Mouse (Mus musculus) embryonic stem cell, embryonic (primary cell): ENCODE results near the gene Atg2b.

Source experiments
- CTCF ChIA-PET, 4 experiments: fragments of 300-600 bp in 2 of 4; fragments of 350-600 bp in 2 of 4; sonication (Branson Sonifier 250); formaldehyde crosslinking; loops; one replicate each; lab custom pipeline; 2022; ENCODE audit warnings: inconsistent platforms in 2 of 4; lab: Charles Lee
- POLR2A ChIA-PET, 4 experiments: fragments of 300-600 bp in 2 of 4; fragments of 350-600 bp in 2 of 4; sonication (Branson Sonifier 250); formaldehyde crosslinking; loops; one replicate each; lab custom pipeline; 2022; ENCODE audit warnings: antibody characterized with exemption in 4 of 4, inconsistent platforms in 1 of 4; lab: Charles Lee

Atg2b gene

DNA sequence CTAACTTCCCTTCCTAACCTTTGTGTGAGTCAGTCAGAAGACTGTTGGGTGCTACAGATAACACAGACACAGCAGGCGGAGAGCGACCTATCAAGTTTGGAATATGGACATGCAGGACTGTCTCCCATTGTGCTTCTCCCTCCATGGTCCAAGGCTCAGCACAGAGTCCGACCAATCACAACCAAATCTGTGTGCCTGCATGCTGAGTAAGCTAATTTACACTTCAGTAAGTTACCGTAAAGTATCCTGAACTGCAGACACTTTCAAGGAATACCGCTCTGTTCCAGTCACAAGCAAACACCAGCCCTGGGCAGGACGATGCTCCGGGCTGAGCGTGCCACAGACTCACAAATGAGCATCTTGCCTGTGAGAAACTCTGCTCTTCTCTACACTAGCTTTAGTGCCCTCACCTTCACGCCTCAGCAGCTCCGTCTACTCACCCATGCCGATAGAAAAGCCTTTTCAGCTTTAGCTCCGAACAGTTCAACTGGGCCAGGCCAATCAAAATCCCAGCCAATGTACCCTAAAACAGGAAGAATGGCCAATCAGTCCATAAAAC lies 62.0 kb downstream of the Atg2b start:
- CTCF ChIA-PET: interaction anchor here in 3 of 4 experiments (0.6 to 1.6 kb wide), 5 partner anchors 38 to 669 kb away, joined by 3 to 9 read pairs (median 5); no protein-coding TSS in a partner anchor
- POLR2A ChIA-PET: interaction anchor here in 2 of 4 experiments (0.7 to 1.4 kb wide), 5 partner anchors 14 to 108 kb away, joined by 3 to 5 read pairs (median 3); no protein-coding TSS in a partner anchor

DNA sequence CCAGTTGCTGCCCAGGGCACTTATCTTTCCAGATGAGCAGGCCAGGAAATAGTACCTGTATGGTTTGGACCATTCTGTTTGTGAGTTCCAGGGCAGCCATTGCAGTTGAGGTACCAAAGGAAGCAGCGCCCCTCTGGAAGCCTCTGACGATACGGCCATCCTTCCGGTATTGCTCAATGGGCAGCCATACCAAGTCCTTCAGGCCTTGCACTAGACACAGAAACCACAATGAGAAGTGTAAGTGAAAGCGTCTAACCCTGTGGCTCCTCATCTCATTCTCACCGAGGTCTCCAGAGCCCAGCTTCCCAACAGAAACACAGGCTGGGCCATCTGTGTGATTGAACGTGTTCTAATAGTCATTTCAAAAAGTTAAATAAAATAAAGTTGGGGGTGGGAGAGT lies 63.0 kb downstream of the Atg2b start:
- ChIA-PET POLR2A (interaction anchor here in 1 of 4 experiments (0.7 kb wide), 1 partner anchor 100 kb away, joined by 3 read pairs; no protein-coding TSS in a partner anchor), CTCF (no interaction called here)

DNA sequence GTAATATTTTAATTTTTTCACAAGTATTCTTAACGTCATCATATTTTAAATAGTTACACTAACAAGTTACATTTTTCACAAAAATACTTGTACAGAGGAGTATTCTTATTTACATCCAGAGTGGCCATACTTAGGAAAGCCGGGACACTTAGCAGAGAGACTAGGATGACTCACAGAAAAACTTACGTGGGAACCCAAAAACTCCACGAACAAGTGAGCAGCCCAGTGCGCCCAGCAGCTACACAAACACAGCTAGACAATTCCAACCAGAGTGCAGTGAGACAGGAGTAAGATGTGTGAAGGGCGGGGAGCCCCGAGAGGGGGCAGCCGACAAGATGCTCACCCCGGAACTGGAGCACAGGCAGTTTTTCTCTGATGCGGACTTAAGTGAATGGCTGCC lies 71.5 kb downstream of the Atg2b start:
- ChIA-PET POLR2A (interaction anchor here in 3 of 4 experiments (0.7 to 1.0 kb wide), 3 partner anchors 9 to 204 kb away, joined by 3 to 7 read pairs (median 4); no protein-coding TSS in a partner anchor), CTCF (interaction anchor here in 1 of 4 experiments (0.5 to 1.2 kb wide), 2 partner anchors 29 to 39 kb away, joined by 4 read pairs; no protein-coding TSS in a partner anchor)

DNA sequence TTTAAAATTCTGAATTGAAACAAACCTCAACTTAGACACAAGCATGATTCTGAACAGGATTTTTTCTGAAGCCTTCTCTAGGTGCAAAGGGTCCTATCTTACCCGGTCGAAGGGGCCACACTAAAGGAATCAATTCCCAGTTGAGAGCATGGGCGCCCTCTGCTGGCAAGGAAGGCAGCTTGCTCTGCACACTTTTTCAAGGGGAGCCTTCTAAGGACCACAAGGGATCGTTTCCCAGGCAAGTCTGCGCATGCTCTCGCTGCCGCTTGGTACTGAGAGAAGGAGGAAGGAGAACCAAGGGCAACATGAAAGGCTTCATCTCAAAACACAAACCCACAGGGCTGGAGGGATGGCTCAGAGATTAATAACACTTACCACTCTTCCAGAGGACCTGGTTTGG lies 73.3 kb downstream of the Atg2b start:
- POLR2A ChIA-PET: interaction anchor here in 3 of 4 experiments (0.5 to 1.9 kb wide), 14 partner anchors 13 to 154 kb away, joined by 3 to 12 read pairs (median 4); no protein-coding TSS in a partner anchor
- CTCF ChIA-PET: interaction anchor here (0.6 to 4.7 kb wide), 22 partner anchors 11 to 937 kb away, joined by 3 to 29 read pairs (median 4); no protein-coding TSS in a partner anchor

DNA sequence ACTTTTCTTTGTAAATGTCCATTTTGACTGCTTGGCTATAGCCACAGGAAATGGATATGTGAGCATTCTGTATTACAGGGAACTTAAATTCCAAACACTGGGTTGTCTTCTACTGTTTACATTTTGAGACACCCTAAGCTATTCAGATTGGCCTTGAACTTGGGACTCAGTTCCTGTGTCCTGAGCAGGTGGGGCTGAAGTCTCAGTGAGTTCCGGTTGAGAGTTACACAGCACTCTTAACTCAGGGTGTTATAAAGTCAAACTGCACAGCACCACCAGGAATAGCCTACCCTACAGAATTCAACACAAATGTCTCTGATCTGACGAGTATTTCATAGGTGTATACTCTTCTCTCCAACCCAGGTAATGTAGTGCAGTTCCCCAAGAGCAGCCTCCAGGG lies 74.0 kb downstream of the Atg2b start:
- POLR2A ChIA-PET: interaction anchor here in 2 of 4 experiments (1.0 to 1.9 kb wide), 7 partner anchors 10 to 121 kb away, joined by 3 to 5 read pairs (median 3); no protein-coding TSS in a partner anchor
- CTCF ChIA-PET: interaction anchor here in 3 of 4 experiments (0.6 to 4.7 kb wide), 9 partner anchors 17 to 267 kb away, joined by 3 to 29 read pairs (median 4); no protein-coding TSS in a partner anchor

DNA sequence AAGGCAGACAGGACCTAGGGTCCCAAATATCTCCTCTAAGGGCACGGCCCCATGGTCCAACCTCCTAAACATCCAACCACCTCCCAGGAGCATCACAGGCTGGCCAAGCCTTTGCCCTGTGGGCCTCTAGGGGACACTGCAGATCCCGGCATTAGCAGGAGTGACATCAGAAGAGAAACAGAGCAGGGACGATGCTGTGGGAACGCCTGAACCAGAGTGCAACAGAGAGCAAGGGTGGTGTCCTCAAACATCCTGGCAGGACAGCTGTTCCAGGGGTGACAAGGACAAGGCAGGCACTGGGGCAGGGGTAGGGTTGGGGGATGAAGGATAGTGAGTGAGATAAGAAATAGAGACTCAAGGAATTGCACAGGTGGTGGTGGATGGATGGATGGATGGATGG lies 78.1 kb downstream of the Atg2b start:
- CTCF ChIA-PET: no interaction called here
- POLR2A ChIA-PET: interaction anchor here in 3 of 4 experiments (0.7 to 2.0 kb wide), 4 partner anchors 11 to 27 kb away, joined by 3 to 12 read pairs (median 4); no protein-coding TSS in a partner anchor

DNA sequence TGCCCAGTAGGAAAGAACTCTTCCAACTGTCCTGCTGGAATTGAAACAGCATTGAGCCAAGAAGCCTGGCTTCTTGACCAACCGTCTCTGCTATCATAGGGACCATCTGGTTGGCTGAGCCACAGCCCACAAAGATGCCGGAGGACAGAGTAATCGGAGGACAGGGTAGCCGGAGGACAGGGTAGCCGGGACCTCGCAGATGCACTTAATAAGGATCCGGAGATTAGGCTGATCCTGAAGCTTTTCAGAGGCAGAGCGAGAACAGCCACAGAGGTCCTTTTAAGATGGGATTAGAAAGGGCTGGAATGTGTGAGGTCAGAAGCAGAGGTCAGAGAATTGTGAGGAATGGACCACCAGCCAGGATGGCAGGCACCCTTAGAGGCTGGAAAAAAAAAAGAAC lies 79.8 kb downstream of the Atg2b start:
- CTCF ChIA-PET: interaction anchor here in 3 of 4 experiments (0.7 to 1.6 kb wide), 4 partner anchors 12 to 20 kb away, joined by 3 to 6 read pairs (median 4); no protein-coding TSS in a partner anchor
- POLR2A ChIA-PET: interaction anchor here in 3 of 4 experiments (0.5 to 2.0 kb wide), 5 partner anchors 21 to 187 kb away, joined by 3 to 12 read pairs (median 3); no protein-coding TSS in a partner anchor

DNA sequence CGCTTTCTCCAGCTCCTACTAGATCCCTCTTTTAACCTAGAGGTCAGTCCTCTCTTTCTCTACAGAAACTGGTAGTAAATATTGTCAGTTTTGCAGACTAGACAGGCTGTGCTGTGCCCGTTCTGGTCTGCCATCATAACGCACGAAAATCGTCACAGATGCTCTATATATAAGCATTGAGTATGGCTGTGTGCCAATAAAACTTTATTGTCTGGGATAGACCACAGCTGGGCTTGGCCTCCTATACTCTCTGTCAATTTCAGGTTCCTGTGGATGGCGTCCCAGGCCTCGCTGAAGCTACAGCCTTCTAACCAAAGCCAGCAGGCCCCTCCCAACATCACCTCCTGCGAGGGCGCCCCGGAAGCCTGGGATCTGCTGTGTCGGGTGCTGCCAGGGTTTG lies 81.1 kb downstream of the Atg2b start:
- ChIA-PET CTCF (interaction anchor here in 2 of 4 experiments (0.6 to 1.5 kb wide), 2 partner anchors 19 to 24 kb away, joined by 5 to 6 read pairs; no protein-coding TSS in a partner anchor), POLR2A (interaction anchor here in 2 of 4 experiments (0.9 to 2.3 kb wide), 6 partner anchors 10 to 116 kb away, joined by 3 to 7 read pairs (median 4); no protein-coding TSS in a partner anchor)

DNA sequence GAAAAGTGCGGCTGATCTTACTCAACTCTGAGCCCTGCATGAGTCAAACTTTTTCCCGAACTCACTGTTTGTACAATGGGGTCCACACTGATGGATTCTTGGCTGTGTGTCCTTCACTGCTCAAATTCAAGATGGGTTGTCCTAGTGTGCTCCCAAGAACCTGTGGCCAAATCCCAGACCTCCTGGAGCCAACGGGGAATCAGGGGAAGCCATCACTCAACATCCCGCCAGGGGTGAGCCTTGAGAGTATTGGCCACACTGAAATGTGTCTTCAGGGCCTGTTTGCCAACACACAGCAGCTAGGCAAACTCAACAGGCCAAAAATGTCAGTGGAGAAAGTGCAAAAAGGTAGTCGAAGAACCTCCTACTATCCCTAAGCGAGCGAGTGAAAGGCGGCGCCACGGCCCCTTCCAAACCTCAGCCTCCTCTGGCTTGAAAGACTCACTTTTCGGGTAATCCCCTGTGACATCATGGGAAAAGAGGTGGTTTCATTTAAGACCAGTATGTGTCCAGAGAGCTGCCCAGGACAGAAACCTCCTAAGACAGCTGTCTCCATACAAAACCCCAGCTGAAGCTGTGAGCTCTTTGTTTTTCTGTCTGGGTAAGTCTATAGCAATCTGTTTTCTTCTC lies 82.3 kb downstream of the Atg2b start, which contains the start of gene Bdkrb1:
TSS of gene Bdkrb1 (plus strand) at position 505 of the 630 bp plus-strand sequence.
- ChIA-PET CTCF (interaction anchor here in 1 of 4 experiments (1.0 kb wide), 1 partner anchor 18 kb away, joined by 3 read pairs; no protein-coding TSS in a partner anchor), POLR2A (interaction anchor here (0.6 to 2.3 kb wide), 5 partner anchors 18 to 1246 kb away, joined by 3 to 7 read pairs (median 4); no protein-coding TSS in a partner anchor)

DNA sequence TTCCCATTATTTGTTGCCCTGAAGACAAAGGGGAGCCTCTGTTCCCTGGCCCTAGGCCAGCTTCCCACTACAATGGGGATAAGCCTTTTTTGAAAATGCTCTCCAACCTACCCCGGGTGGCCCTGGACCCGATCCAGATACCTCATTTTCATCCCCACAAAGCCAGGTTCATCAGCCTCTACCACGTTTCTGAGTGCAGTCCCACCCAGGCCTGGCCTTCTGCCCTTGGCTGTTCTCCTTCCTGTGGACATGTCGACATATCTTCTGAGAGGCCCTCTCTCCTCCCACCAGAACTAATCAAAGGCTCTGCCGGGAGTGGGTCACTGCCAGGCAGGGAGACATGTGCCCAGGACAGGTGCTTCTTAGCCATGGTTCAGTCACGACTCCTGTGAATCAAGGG lies 83.4 kb downstream of the Atg2b start:
- ChIA-PET CTCF (interaction anchor here in 1 of 4 experiments (0.6 kb wide), 1 partner anchor 648 kb away, joined by 4 read pairs; no protein-coding TSS in a partner anchor), POLR2A (interaction anchor here in 2 of 4 experiments (1.0 kb wide), 2 partner anchors 8 to 9 kb away, joined by 3 to 4 read pairs; no protein-coding TSS in a partner anchor)

DNA sequence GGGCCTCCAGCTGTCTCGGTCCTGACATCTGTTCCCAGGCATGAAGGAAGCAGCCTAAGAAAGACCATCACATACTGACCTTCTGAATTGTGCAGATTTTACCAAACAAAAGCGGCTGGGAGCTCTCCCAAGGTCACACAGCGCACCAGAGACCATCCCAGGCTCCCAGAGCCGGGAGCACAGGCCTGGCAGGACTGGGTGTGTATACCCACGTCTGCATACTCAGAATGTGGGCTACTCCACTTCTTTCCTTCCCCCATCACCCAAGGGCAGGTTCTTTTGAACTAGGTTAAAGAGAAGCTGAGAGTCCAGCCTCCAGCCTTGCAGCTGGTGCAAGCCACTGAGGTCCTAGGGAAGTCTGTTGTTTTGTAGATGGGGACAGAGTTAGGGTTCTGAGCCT lies 85.9 kb downstream of the Atg2b start:
- CTCF ChIA-PET: interaction anchor here (1.0 to 2.1 kb wide), 11 partner anchors 13 to 129 kb away, joined by 3 to 16 read pairs (median 4); no protein-coding TSS in a partner anchor
- POLR2A ChIA-PET: interaction anchor here in 3 of 4 experiments (0.8 to 2.9 kb wide), 23 partner anchors 11 to 122 kb away, joined by 3 to 17 read pairs (median 4); partner anchors contain the start of gene Bdkrb2 (in 2 of the 3)

DNA sequence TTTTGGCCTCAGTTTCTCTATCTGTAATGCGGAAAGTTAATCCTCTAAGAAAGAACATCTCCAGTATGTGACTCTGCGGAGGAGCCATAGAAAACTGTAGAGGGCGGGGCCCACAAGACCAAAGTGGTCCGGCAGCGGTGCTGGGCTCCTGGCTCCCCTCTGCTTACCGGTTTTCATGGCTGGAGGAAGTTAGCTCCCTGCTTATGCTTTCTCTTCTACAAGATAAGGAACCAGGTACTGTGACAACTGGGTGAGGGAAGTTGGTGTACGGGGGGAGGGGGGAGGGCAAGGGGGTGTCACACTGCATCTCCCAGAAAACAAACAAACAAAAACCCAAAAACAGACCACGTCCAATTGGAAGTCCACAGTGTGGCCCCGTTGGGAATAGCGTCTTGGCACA lies 86.5 kb downstream of the Atg2b start:
- CTCF ChIA-PET: interaction anchor here (0.6 to 2.1 kb wide), 8 partner anchors 13 to 495 kb away, joined by 3 to 16 read pairs (median 7); no protein-coding TSS in a partner anchor

DNA sequence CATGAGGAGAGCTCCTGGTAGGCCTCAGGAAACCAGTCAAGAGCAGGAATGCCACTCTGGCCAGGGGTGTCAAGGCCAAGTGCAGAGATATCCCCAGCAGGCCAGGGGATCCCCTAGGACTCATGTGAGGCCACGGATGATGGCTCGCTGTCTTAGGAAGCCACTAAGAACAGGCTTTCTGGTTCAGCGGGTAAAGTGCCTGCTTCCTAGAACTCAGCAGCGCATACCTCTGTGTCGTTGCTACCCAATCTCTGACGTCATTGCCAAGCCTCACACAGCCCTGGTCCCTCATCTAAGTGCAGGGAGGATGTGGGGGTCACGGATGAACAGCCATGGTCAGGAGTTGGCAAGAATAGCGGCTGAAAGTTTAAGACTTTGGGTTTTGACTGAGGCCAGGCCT lies 87.9 kb downstream of the Atg2b start:
- CTCF ChIA-PET: no interaction called here
- POLR2A ChIA-PET: no interaction called here

More for the DNA sequence above, 86.5 kb downstream of the Atg2b start:
- POLR2A ChIA-PET: interaction anchor here in 3 of 4 experiments (0.5 to 2.9 kb wide), 21 partner anchors 11 to 414 kb away, joined by 3 to 17 read pairs (median 4); partner anchors contain the start of gene Bdkrb2 (in 2 of the 3)

DNA sequence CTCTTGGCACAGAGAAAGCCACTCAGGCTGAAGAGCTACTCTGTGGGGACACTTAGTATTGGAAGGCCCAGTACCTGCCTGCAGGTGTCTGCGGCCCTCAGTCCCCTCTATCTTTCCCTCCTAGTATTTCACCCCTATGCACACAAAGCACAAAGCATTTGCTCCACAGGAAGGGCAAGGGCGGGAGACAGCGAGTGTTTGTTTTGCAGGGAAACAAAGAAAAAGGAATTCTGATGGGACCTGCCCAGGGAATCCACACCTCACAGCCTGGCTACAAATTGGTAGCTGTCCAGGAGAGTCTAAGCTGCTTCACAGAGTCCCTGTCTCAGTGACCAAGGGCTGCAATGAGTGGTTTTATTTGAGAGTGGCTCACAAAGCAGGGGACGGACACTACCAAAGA lies 91.5 kb downstream of the Atg2b start:
- CTCF ChIA-PET: interaction anchor here (0.5 to 3.7 kb wide), 9 partner anchors 9 to 314 kb away, joined by 3 to 19 read pairs (median 4); no protein-coding TSS in a partner anchor
- POLR2A ChIA-PET: interaction anchor here in 3 of 4 experiments (0.6 to 3.6 kb wide), 11 partner anchors 8 to 168 kb away, joined by 3 to 17 read pairs (median 4); partner anchors contain the start of gene Bdkrb2 (in 2 of the 3)

DNA sequence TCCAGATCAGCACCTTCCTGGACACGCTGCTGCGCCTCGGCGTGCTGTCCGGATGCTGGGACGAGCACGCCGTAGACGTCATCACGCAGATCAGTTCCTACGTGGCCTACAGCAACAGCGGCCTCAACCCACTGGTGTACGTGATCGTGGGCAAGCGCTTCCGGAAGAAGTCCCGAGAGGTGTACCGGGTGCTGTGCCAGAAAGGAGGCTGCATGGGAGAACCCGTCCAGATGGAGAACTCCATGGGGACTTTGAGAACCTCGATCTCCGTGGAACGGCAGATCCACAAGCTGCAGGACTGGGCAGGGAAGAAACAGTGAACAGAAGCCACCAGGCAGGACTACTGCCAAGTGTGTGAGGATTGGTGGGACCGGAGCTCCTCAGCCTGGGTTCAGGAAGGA lies 92.7 kb downstream of the Atg2b start:
- CTCF ChIA-PET: interaction anchor here in 3 of 4 experiments (0.6 to 3.1 kb wide), 5 partner anchors 8 to 96 kb away, joined by 4 to 19 read pairs (median 8); no protein-coding TSS in a partner anchor
- POLR2A ChIA-PET: interaction anchor here in 3 of 4 experiments (0.5 to 3.6 kb wide), 6 partner anchors 7 to 169 kb away, joined by 3 to 17 read pairs (median 5); no protein-coding TSS in a partner anchor

DNA sequence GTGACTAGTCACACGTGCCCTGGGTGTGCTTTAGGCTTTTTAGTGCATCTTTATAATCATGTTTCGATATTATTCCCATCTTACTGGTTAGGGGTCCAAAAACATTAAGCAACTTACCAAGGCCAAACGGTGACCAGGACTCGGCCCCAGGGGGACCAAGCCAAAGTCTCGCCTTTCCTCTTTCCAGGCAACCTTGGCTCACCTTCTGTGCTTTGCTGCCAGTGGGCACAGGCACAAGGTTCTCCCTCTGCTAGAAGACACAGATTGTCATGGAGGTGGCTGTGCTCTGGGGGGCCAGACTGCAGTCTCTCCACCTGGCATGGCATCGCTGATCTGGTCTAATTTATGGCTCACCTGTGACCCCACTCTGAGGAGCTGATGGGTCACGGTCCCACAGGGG lies 94.2 kb downstream of the Atg2b start:
- ChIA-PET CTCF (no interaction called here), POLR2A (interaction anchor here in 1 of 4 experiments (2.1 kb wide), 1 partner anchor 11 kb away, joined by 7 read pairs; no protein-coding TSS in a partner anchor)

DNA sequence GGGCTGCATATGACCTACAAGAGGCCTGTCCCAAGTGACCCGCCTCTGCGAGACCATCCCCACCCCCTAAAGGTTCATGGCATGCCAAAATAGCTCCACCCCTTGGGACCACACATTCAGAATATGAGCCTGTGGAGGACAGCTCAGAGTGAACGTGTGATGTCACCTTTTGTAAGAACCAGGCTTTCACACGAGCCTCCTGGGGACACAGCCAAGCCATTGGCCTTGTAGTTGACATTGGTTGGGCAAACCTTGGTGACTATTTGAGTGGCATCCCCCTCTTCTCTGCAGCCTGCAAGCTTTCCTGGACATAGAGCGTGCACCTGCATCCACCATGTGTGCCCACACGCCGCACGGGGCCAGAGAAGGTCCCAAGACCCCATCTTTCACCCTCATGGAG lies 97.5 kb downstream of the Atg2b start:
- ChIA-PET POLR2A (interaction anchor here (0.5 to 1.7 kb wide), 9 partner anchors 9 to 127 kb away, joined by 3 to 6 read pairs (median 4); partner anchors contain the start of gene Bdkrb2 (in 1 of the 4)), CTCF (interaction anchor here (0.5 to 1.0 kb wide), 4 partner anchors 18 to 141 kb away, joined by 3 to 7 read pairs (median 6); no protein-coding TSS in a partner anchor)
